Mouse (Mus musculus) inflammation-experienced regulatory T-cells, adult 6 months (primary cell): ENCODE results near the gene 6030468B19Rik. TPM values are rescaled to one million over a fixed set of nuclear protein-coding genes. Genes with fewer than 3 reads are reported as not detected.

Experiments
- polyA plus RNA-seq, 3 experiments: library from polyadenylated mRNA; unstranded; fragments of 100-300 nt; shearing (Covaris generic); gene quantifications; one replicate each; pipeline ENCODE4 v1.2.1; 2017

Gene 6030468B19Rik
- polyA plus RNA-seq, 3 experiments from 2014 or later, result 0.57 to 1.3 (median 1.3) TPM

Other genes starting within 250 kb of the 6030468B19Rik start
- 10 to 100 TPM; 10.8 to 19.2 (median 17.4) TPM for gene Tnrc6c, start 143.4 kb upstream of the 6030468B19Rik start, polyA plus RNA-seq
- gene Tmc8, start 15.6 kb upstream of the 6030468B19Rik start, polyA plus RNA-seq, result 10 to 100 TPM; 32.9 to 40.0 (median 39.0) TPM
- 100 to 1,000 TPM in 2 of 3 experiments, 10 to 100 TPM in 1; 90.7 to 159 (median 116) TPM for gene Tmc6, start 15.5 kb upstream of the 6030468B19Rik start, polyA plus RNA-seq
- 1 to 10 TPM; 3.1 to 5.0 (median 4.9) TPM for gene Gm20708, start 12.0 kb downstream of the 6030468B19Rik start, polyA plus RNA-seq
- gene Syngr2, start 12.0 kb downstream of the 6030468B19Rik start, polyA plus RNA-seq, result 100 to 1,000 TPM in 1 of 3 experiments, 10 to 100 TPM in 2; 86.3 to 118 (median 89.8) TPM
- gene Afmid, start 28.3 kb downstream of the 6030468B19Rik start, polyA plus RNA-seq, result 10 to 100 TPM; 32.7 to 39.5 (median 35.4) TPM
- 100 to 1,000 TPM in 1 of 3 experiments, 10 to 100 TPM in 2; 27.3 to 126 (median 52.4) TPM for gene Tk1, start 28.4 kb downstream of the 6030468B19Rik start, polyA plus RNA-seq
- gene Birc5, start 51.6 kb downstream of the 6030468B19Rik start, polyA plus RNA-seq, result 100 to 1,000 TPM in 1 of 3 experiments, 10 to 100 TPM in 2; 16.8 to 256 (median 23.6) TPM
- not detected for gene Tmem235, start 63.1 kb downstream of the 6030468B19Rik start, polyA plus RNA-seq
- gene Tha1, start 75.8 kb downstream of the 6030468B19Rik start, polyA plus RNA-seq, result 10 to 100 TPM in 1 of 3 experiments, 1 to 10 TPM in 2; 8.5 to 12.7 (median 9.3) TPM
- gene Socs3, start 172.4 kb downstream of the 6030468B19Rik start, polyA plus RNA-seq, result 10 to 100 TPM; 21.7 to 47.4 (median 28.6) TPM
- gene Pgs1, start 188.6 kb downstream of the 6030468B19Rik start, polyA plus RNA-seq, result 10 to 100 TPM; 26.4 to 38.4 (median 36.7) TPM